Mouse (Mus musculus): Measurements from ENCODE around the gene Olfr1055. TPM values are rescaled to one million over a fixed set of nuclear protein-coding genes. Genes with fewer than 3 reads are reported as not detected.

The Olfr1055 gene
- polyA plus RNA-seq (2021; fragmentation: Nextera tagmentation) = not detected in 2 replicates
- long read RNA-seq, experiment 1 = 0 reads
- long read RNA-seq, experiment 2 = 0 reads

GRCm38 (mm10) chr2:86350184-86350583 lies at the start of gene Olfr1055:
Gene Olfr1055 (minus strand): TSS chr2:86350284.

DNA sequence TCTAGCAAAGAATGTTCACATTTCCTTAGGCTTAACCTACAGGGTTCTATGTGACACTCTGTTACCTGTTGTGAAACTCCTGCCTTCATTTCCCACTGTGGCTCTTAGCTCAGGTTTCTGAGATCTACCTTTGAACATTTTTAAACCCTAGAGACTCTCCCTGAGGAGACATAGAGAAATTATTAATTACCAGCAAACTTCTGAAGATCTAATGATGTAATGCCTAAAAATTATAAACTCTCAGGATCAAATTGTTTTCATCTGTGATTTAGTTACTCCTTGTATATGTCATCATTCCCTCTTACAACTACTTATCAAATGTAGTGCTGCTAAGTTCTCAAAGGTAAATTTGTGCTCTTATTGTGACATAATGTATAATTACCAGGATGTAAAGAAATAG lies 38.4 kb upstream of the Olfr1055 start, which contains the start of gene Olfr1058:
Gene Olfr1058 (minus strand): TSS at position 101 of the 400 bp plus-strand sequence.

GRCm38 (mm10) chr2:86378293-86378692 lies 28.2 kb upstream of the Olfr1055 start, which contains the start of gene Olfr1057:
Gene Olfr1057 (minus strand): TSS chr2:86378393.

DNA sequence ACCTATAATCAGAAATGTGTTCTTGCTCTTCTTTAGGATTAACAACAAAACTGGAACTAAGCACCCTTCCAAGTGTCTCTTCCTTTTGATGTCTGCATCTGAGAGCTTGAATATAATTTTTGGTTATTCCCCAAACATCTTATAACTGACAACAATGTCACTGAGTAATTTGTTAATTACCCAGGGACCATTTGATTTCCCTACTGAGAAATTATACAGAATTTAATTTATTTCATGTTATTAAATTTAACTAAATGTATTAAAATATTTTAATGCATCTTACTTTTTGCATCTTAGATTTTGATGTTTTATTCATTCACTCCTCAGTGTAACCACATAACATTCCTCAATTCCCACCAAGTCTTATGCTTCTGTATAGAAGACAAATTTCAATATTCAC lies 12.3 kb upstream of the Olfr1055 start, which contains the start of gene Olfr1056:
Gene Olfr1056 (minus strand): TSS at position 101 of the 400 bp plus-strand sequence.

GRCm38 (mm10) chr2:86335333-86335732 lies 14.8 kb downstream of the Olfr1055 start, which contains the start of gene Olfr1054:
Gene Olfr1054 (minus strand): TSS chr2:86335433.

DNA sequence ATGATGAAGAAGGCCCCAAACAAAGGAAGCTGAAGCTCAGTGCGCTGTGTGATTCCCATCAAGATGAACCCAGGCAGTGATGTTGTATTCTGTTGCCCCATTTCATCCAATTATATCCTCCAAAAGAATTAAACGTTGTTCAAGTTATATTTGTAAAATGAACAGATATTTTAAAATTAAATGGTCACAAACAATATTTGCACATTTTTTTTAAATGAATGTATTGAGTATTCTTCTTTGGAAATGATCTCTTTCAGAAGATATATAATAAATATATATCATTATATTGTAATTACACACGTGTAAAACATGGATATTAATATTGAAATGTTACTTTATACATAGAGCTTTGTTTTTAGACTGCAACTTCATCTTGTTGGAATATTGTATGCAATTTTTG lies 34.9 kb downstream of the Olfr1055 start, which contains the start of gene Olfr1053:
Gene Olfr1053 (minus strand): TSS at position 101 of the 400 bp plus-strand sequence.

Other genes starting within 250 kb of the Olfr1055 start
- gene Olfr1039, start 214.4 kb downstream of the Olfr1055 start, polyA plus RNA-seq (2021; fragmentation: Nextera tagmentation) = not detected in 2 replicates
- gene Olfr1040, start 203.6 kb downstream of the Olfr1055 start, polyA plus RNA-seq (2021; fragmentation: Nextera tagmentation) = not detected in 2 replicates
- not detected in 2 replicates for gene Olfr1042, start 188.4 kb downstream of the Olfr1055 start, polyA plus RNA-seq (2021; fragmentation: Nextera tagmentation)
- gene Olfr1043, start 182.8 kb downstream of the Olfr1055 start, polyA plus RNA-seq (2021; fragmentation: Nextera tagmentation) = not detected in 2 replicates
- not detected in 2 replicates for gene Olfr1044, start 172.5 kb downstream of the Olfr1055 start, polyA plus RNA-seq (2021; fragmentation: Nextera tagmentation)
- not detected in 2 replicates for gene Olfr52, start 164.6 kb downstream of the Olfr1055 start, polyA plus RNA-seq (2021; fragmentation: Nextera tagmentation)
- gene Olfr1045, start 147.3 kb downstream of the Olfr1055 start, polyA plus RNA-seq (2021; fragmentation: Nextera tagmentation) = not detected in 2 replicates
- not detected in 2 replicates for gene Olfr1046, start 131.0 kb downstream of the Olfr1055 start, polyA plus RNA-seq (2021; fragmentation: Nextera tagmentation)
- not detected in 2 replicates for gene Olfr1047, start 118.9 kb downstream of the Olfr1055 start, polyA plus RNA-seq (2021; fragmentation: Nextera tagmentation)
- gene Olfr1048, start 110.0 kb downstream of the Olfr1055 start, polyA plus RNA-seq (2021; fragmentation: Nextera tagmentation) = not detected in 2 replicates
- not detected in 2 replicates for gene Olfr1049, start 92.0 kb downstream of the Olfr1055 start, polyA plus RNA-seq (2021; fragmentation: Nextera tagmentation)
- gene Olfr1051, start 71.2 kb downstream of the Olfr1055 start, polyA plus RNA-seq (2021; fragmentation: Nextera tagmentation) = not detected in 2 replicates
- gene Olfr1052, start 57.8 kb downstream of the Olfr1055 start, polyA plus RNA-seq (2021; fragmentation: Nextera tagmentation) = not detected in 2 replicates
- not detected in 2 replicates for gene Olfr1053, start 35.0 kb downstream of the Olfr1055 start, polyA plus RNA-seq (2021; fragmentation: Nextera tagmentation)
- gene Olfr1054, start 14.9 kb downstream of the Olfr1055 start, polyA plus RNA-seq (2021; fragmentation: Nextera tagmentation) = not detected in 2 replicates
- gene Olfr1056, start 12.2 kb upstream of the Olfr1055 start, polyA plus RNA-seq (2021; fragmentation: Nextera tagmentation) = not detected in 2 replicates
- not detected in 2 replicates for gene Olfr1057, start 28.1 kb upstream of the Olfr1055 start, polyA plus RNA-seq (2021; fragmentation: Nextera tagmentation)
- gene Olfr1058, start 38.3 kb upstream of the Olfr1055 start, polyA plus RNA-seq (2021; fragmentation: Nextera tagmentation) = not detected in 2 replicates
- not detected in 2 replicates for gene Olfr1061, start 63.8 kb upstream of the Olfr1055 start, polyA plus RNA-seq (2021; fragmentation: Nextera tagmentation)
- not detected in 2 replicates for gene Olfr1062, start 76.5 kb upstream of the Olfr1055 start, polyA plus RNA-seq (2021; fragmentation: Nextera tagmentation)
- not detected in 2 replicates for gene Olfr1065, start 100.3 kb upstream of the Olfr1055 start, polyA plus RNA-seq (2021; fragmentation: Nextera tagmentation)
- gene Olfr1066, start 106.0 kb upstream of the Olfr1055 start, polyA plus RNA-seq (2021; fragmentation: Nextera tagmentation) = not detected in 2 replicates
- gene Olfr228, start 137.1 kb upstream of the Olfr1055 start, polyA plus RNA-seq (2021; fragmentation: Nextera tagmentation) = not detected in 2 replicates
- not detected in 2 replicates for gene Olfr1076, start 158.2 kb upstream of the Olfr1055 start, polyA plus RNA-seq (2021; fragmentation: Nextera tagmentation)
- gene Olfr1079, start 192.2 kb upstream of the Olfr1055 start, polyA plus RNA-seq (2021; fragmentation: Nextera tagmentation) = not detected in 2 replicates
- not detected in 2 replicates for gene Olfr1080, start 208.0 kb upstream of the Olfr1055 start, polyA plus RNA-seq (2021; fragmentation: Nextera tagmentation)
- gene Olfr1082, start 248.7 kb upstream of the Olfr1055 start, polyA plus RNA-seq (2021; fragmentation: Nextera tagmentation) = not detected in 2 replicates